Mouse (Mus musculus): ENCODE results near the gene Herpud1. TPM values are rescaled to one million over a fixed set of nuclear protein-coding genes. Genes with fewer than 3 reads are reported as not detected.

Gene Herpud1
- polyA plus RNA-seq, 1 experiment: 341 TPM

DNA sequence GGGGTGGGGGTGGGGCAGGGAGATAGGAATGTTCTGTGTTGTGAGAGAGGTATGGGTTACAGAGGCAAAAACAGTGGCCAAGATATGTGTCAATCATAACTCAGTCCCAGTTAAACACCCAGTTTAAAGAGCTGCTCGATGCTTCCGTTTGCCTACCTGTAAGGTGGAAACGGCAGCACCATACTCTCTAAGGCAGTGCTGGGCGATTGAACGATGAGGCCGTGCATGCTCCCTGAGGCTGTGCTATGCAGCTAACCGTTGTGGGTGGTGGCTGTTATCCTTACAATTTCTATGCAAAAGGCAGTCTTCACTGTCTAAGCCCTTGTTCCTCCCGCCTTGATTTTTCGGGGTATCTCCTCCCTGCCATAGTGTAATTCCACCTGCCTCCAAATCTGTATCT, 6.6 kb upstream of the Herpud1 start:
- TF ChIP-seq CTCF (IDR thresholded peaks at IDR 0.05; ENCODE audit: insufficient read depth, low read length) (no peak), POLR2A (IDR thresholded peaks at IDR 0.05; ENCODE audit: borderline replicate concordance, extremely low read depth, low read depth, low read length) (no peak; the same call in 1 of the 2 replicates)
- no peak overlapping the region for H3K4me3 ChIP-seq (replicated peaks; ENCODE audit: extremely low read depth, low read depth, low read length)

DNA sequence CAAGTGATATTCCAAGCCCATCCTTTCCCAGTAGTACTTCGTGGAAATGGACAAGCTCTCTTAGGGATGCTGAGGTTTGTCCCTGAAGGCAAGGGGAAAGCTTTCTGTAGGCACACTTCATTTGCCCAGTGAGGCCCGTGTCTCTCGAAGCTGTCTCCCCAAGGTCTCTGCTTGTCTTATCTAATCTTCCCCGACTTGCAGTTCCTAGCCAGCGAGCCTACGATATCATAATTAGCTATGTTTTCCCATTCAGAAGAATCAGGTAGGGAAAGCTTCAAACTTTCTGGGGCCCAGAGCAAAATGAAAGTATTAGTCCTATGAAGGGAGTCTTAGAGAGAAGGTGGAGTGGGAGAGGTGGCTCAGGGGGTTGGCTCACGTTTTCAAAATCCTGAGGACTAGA, 2.1 kb upstream of the Herpud1 start:
- no peak for DNase-seq

More for the DNA sequence above, 6.6 kb upstream of the Herpud1 start:
- 81% methylated on average over 9 of the region's 9 CpGs for WGBS
- no peak for DNase-seq
- H3K4me1 ChIP-seq (ENCODE audit: control insufficient read depth, insufficient read depth, low read length): peaks cover 10% of the 10 kb centered on the region

DNA sequence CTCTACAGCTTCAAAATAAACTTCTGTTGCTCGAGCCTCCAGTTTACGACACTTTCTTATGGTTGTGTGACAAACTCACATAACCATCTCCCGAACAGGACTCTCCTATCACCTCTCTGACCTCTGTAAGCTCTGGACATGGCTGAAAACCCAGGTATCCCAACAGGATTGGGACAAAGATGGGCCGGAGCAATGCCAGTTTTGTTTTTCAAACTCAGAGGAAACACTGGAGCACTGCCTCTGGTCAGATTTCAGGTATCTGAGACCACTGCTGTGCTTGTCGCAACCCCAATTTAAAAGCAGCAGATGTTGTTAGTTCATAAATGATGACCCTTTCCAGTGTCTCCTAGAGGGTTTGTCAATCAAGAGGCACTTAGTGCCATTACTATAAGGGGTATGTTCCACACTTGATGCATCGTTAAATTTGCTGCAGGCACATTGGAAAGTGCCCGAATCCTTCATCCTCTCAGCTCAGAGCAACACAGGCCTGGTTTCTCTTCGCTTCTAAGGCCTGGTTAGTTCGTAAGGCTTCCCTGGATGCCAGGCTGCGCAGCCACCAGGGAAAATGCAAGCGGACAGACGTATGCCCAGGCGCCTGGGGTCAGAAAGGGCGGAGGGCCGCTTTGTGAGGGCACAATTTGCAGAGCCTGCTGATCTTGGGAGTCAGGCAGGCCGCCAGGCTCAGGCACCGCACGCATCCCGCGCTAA, 578 bp upstream of the Herpud1 start:
- peaks cover 10% of the 10 kb centered on the region for H3K4me1 ChIP-seq (ENCODE audit: control insufficient read depth, insufficient read depth, low read length)
- WGBS: 25% methylated on average over 20 of the region's 20 CpGs
- DNase-seq: no peak
- peak overlapping the region; percentile 97 for H3K4me3 ChIP-seq (replicated peaks; ENCODE audit: extremely low read depth, low read depth, low read length)
- TF ChIP-seq POLR2A (IDR thresholded peaks at IDR 0.05; ENCODE audit: borderline replicate concordance, extremely low read depth, low read depth, low read length): no peak
- TF ChIP-seq CTCF (IDR thresholded peaks at IDR 0.05; ENCODE audit: insufficient read depth, low read length): no peak

More for the DNA sequence above, 2.1 kb upstream of the Herpud1 start:
- TF ChIP-seq POLR2A (IDR thresholded peaks at IDR 0.05; ENCODE audit: borderline replicate concordance, extremely low read depth, low read depth, low read length): no peak
- TF ChIP-seq CTCF (IDR thresholded peaks at IDR 0.05; ENCODE audit: insufficient read depth, low read length): no peak
- peaks cover 8% of the 10 kb centered on the region for H3K4me1 ChIP-seq (ENCODE audit: control insufficient read depth, insufficient read depth, low read length)
- no peak overlapping the region for H3K4me3 ChIP-seq (replicated peaks; ENCODE audit: extremely low read depth, low read depth, low read length)
- WGBS: 82% methylated on average over 7 of the region's 7 CpGs

DNA sequence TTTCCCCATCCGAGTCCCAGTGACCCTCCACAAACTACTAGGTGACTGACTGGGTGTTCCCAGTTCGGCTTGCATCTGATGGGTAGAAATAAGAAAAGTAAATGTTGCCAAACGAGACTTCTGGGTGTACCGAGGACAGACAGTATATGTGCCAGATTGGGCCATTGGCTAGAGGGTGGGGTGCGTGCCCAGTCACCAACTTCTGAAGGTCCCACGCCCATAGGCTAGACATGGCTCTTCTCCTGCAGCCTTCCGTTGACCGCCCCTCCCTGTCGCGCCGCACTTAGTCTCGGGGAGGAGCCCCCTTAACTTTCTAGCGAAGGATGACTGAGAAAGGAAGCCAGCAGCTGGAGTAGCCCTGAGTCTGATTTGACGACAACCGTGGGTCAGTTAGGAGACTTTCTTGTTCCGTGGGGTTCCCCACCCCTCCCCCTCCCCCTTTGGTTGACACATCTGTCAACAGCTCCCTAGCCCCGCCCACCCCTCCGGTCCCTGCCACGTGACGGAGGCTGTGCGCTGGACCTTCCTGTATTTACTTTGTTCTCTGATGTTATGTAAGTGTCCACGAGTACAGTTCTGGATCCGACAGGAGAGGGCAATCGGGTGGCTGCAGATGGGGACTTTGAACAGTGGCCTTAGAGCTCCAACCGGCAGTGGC, 918 bp downstream of the Herpud1 start:
- peak; percentile 90 for DNase-seq
- peak overlapping the region; percentile 73 for H3K4me3 ChIP-seq (replicated peaks; ENCODE audit: extremely low read depth, low read depth, low read length)
- peaks cover 10% of the 10 kb centered on the region for H3K4me1 ChIP-seq (ENCODE audit: control insufficient read depth, insufficient read depth, low read length)
- under 1% methylated on average over 25 of the region's 25 CpGs for WGBS
- TF ChIP-seq CTCF (IDR thresholded peaks at IDR 0.05; ENCODE audit: insufficient read depth, low read length) (no peak), POLR2A (IDR thresholded peaks at IDR 0.05; ENCODE audit: borderline replicate concordance, extremely low read depth, low read depth, low read length) (peak; percentile 63)

DNA sequence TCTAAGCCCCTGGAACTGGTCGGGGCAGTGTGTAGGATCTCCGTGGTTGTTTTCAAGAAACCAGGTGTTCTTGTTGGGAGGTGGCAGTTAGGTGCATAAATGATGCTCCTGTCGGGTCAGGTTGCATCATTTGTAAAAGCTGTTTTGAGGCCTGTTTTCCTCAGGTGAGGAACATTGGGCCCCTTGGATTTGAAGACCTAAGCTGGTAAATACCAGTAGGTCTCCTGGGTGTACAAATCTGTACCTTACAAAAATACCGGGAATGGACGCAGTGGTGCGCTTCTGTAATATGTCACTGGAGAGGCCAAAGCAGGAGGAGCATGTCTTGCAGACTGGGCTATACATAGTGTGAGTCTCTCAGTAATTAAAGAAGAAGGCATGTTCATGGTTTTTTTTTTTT, 1.5 kb downstream of the Herpud1 start:
- TF ChIP-seq POLR2A (IDR thresholded peaks at IDR 0.05; ENCODE audit: borderline replicate concordance, extremely low read depth, low read depth, low read length): no peak
- TF ChIP-seq CTCF (IDR thresholded peaks at IDR 0.05; ENCODE audit: insufficient read depth, low read length): no peak
- 11% methylated on average over 6 of the region's 6 CpGs for WGBS
- H3K4me3 ChIP-seq (replicated peaks; ENCODE audit: extremely low read depth, low read depth, low read length): peak overlapping the region; percentile 73
- DNase-seq: no peak
- H3K4me1 ChIP-seq (ENCODE audit: control insufficient read depth, insufficient read depth, low read length): peaks cover 10% of the 10 kb centered on the region

DNA sequence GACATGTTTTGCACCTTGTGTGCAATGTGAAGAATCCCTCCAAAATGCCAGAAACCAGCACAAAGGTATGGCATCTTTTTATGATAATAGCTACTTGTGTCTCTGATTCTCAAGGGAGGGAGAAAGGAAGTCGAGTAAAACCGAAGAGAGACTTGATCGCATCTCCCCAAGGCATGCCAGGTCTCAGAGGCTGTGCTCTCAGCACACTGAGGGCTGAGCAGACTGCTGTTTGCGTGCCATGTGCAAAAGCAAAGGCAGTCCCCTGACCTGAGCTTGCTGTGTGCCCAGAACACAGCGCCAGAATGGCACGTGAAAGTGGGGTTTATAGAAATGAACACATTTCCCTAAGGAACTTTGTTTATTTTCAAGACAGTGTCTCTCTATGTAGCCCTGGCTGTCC, 3.3 kb downstream of the Herpud1 start:
- 86% methylated on average over 6 of the region's 6 CpGs for WGBS
- Histone ChIP-seq H3K4me1 (ENCODE audit: control insufficient read depth, insufficient read depth, low read length) (peaks cover 10% of the 10 kb centered on the region), H3K4me3 (replicated peaks; ENCODE audit: extremely low read depth, low read depth, low read length) (no peak overlapping the region)
- no peak for DNase-seq
- no peak for TF ChIP-seq POLR2A (IDR thresholded peaks at IDR 0.05; ENCODE audit: borderline replicate concordance, extremely low read depth, low read depth, low read length)

DNA sequence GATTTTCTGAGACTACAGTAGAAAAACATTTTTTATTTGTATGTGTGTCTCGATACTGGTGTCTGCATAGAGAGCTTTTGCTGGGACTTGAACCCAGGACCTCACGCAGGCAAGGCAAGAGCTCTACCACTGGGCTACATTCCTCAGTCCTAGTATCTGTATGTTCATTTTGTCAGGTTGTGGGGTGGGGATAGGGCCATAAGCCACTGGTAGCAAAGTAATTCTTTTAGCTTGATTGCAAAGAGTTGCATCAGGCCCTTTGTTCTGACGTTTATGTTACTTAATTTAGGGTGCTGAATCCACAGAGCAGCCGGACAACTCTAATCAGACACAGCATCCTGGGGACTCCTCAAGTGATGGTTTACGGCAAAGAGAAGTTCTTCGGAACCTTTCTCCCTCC, 4.2 kb downstream of the Herpud1 start:
- Histone ChIP-seq H3K4me3 (replicated peaks; ENCODE audit: extremely low read depth, low read depth, low read length) (no peak overlapping the region), H3K4me1 (ENCODE audit: control insufficient read depth, insufficient read depth, low read length) (peaks cover 10% of the 10 kb centered on the region)
- WGBS: 83% methylated on average over 6 of the region's 6 CpGs
- TF ChIP-seq CTCF (IDR thresholded peaks at IDR 0.05; ENCODE audit: insufficient read depth, low read length): no peak
- no peak for TF ChIP-seq POLR2A (IDR thresholded peaks at IDR 0.05; ENCODE audit: borderline replicate concordance, extremely low read depth, low read depth, low read length)
- DNase-seq: no peak

DNA sequence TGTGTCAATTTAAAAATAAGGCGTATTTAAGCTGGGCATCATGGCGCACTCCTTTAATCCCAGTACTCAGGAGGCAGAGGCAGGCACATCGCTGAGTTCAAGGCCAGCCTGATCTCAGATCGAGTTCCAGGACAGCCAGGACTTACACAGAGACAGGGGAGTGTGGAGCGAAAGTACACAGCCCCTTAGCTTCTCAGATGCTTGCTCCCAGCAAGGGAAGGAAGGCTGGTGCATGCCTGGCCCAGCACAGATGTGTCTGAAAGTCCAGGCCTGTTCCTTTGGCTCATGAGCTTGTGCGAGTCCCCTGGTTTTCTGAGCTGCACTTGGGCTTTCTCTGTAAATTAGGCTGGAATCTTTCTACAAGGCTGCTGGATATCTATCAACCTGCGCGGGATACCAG, 4.7 kb downstream of the Herpud1 start:
- TF ChIP-seq CTCF (IDR thresholded peaks at IDR 0.05; ENCODE audit: insufficient read depth, low read length): no peak
- TF ChIP-seq POLR2A (IDR thresholded peaks at IDR 0.05; ENCODE audit: borderline replicate concordance, extremely low read depth, low read depth, low read length): no peak
- 99% methylated on average over 8 of the region's 8 CpGs for WGBS

DNA sequence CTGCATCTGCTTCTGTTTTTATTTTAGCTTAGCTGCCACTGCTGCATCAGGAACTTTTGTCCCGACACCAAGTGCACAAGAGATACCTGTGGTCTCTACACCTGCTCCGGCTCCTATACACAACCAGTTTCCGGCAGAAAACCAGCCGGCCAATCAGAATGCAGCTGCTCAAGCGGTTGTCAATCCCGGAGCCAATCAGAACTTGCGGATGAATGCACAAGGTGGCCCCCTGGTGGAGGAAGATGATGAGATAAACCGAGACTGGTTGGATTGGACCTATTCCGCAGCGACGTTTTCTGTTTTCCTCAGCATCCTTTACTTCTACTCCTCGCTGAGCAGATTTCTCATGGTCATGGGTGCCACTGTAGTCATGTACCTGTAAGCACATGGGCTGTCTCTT, 5.9 kb downstream of the Herpud1 start:
- no peak for DNase-seq
- TF ChIP-seq POLR2A (IDR thresholded peaks at IDR 0.05; ENCODE audit: borderline replicate concordance, extremely low read depth, low read depth, low read length) (no peak), CTCF (IDR thresholded peaks at IDR 0.05; ENCODE audit: insufficient read depth, low read length) (no peak; the same call in 1 of the 2 replicates)
- H3K4me3 ChIP-seq (replicated peaks; ENCODE audit: extremely low read depth, low read depth, low read length): no peak overlapping the region
- WGBS: 74% methylated on average over 12 of the region's 12 CpGs
- H3K4me1 ChIP-seq (ENCODE audit: control insufficient read depth, insufficient read depth, low read length): peaks cover 7% of the 10 kb centered on the region

More for the DNA sequence above, 4.7 kb downstream of the Herpud1 start:
- no peak overlapping the region for H3K4me3 ChIP-seq (replicated peaks; ENCODE audit: extremely low read depth, low read depth, low read length)
- DNase-seq: no peak
- H3K4me1 ChIP-seq (ENCODE audit: control insufficient read depth, insufficient read depth, low read length): peaks cover 7% of the 10 kb centered on the region

DNA sequence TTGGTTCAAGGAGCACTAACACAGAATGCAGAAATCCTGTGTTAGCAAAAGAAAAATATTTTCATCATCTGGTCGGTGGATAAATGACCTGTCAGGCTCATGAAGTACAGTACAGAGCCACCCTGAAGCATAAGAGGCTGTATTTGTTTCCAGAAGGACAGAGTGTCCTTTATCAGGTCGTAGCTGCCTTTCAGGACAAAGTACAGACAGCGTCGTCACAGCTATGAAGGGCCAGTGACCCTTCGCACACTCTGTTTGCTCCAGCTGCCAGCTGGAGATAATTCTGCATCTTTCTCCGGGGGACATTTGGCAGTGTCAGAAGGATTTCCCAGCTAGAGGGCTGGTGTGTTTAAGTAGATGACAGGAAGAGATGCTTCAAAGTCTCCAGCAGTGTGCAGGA, 6.4 kb downstream of the Herpud1 start:
- peaks cover 7% of the 10 kb centered on the region for H3K4me1 ChIP-seq (ENCODE audit: control insufficient read depth, insufficient read depth, low read length)
- WGBS: 46% methylated on average over 6 of the region's 6 CpGs
- DNase-seq: no peak
- TF ChIP-seq POLR2A (IDR thresholded peaks at IDR 0.05; ENCODE audit: borderline replicate concordance, extremely low read depth, low read depth, low read length): no peak
- no peak for TF ChIP-seq CTCF (IDR thresholded peaks at IDR 0.05; ENCODE audit: insufficient read depth, low read length)
- H3K4me3 ChIP-seq (replicated peaks; ENCODE audit: extremely low read depth, low read depth, low read length): no peak overlapping the region

Data from lung, adult 2 months (tissue).